Mouse (Mus musculus) kidney, postnatal 4 days (tissue): Measurements from ENCODE around the gene Tedc1.

Experiments
- DNase-seq, 2 experiments: peaks; one replicate each; pipeline ENCODE4 v3.0.0; 2021; ENCODE audit warnings: mixed read lengths in 2 of 2

Tedc1 gene

GRCm38 (mm10) chr12:113205251-113205942 is 49.2 kb downstream of the Tedc1 start:
- DNase-seq, result no peak

GRCm38 (mm10) chr12:113207737-113208136 is 51.5 kb downstream of the Tedc1 start:
- no peak for DNase-seq

GRCm38 (mm10) chr12:113210586-113211378 is 54.6 kb downstream of the Tedc1 start:
- no peak for DNase-seq

DNA sequence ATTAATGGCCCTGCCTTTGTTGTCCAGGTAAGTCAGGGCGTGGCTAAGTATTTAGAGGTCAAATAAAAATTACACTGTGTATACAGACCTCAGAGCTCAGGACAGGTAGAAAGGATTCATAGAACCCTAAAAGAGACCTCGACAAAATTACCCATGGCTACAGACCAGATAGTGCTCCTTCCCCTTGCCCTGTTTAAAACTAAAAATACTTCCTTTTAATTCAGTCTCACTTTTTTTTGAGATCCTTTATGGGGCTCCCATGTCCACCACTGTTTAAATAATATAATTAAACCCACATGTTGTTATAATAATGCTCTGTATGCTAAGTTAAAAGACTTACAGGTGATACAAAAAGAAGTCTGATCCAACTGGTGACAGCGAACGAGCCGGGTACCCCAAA is 55.6 kb downstream of the Tedc1 start:
- DNase-seq, result no peak

GRCm38 (mm10) chr12:113212326-113212924 is 56.2 kb downstream of the Tedc1 start:
- DNase-seq, result no peak

- no peak for DNase-seq
Observed at GRCm38 (mm10) chr12:113213226-113213625, 57.0 kb downstream of the Tedc1 start.

GRCm38 (mm10) chr12:113214072-113214808 is 58.0 kb downstream of the Tedc1 start:
- no peak for DNase-seq

- DNase-seq, result no peak
Observed at GRCm38 (mm10) chr12:113214972-113215666, 58.9 kb downstream of the Tedc1 start.
